Mouse (Mus musculus) cerebellum, adult 9-10 months (tissue): ENCODE measurements around the gene C2cd4c.

Experiments
- DNase-seq: peaks from one replicate; pipeline ENCODE4 v3.0.0; 2022

C2cd4c gene

DNA sequence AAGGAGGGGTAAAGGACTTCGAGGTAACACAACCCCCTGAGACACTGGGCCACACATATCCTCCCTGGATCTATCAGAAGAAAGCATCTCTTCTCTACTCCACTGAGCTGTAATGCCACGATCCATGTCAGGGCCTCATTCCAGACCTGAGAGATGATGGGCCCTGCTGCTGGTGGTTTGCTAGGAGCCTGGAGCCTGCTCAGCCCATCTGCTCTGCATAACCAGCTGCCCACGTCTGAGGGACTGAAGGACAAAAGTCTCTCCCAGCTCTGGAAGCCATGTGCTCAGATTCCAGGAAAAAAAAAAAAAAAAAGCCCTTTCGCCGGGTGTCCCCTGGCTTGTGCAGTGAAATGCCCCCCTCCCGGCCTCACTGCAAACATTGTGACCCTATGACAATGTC, 38.1 kb downstream of the C2cd4c start:
- DNase-seq, result no peak

DNA sequence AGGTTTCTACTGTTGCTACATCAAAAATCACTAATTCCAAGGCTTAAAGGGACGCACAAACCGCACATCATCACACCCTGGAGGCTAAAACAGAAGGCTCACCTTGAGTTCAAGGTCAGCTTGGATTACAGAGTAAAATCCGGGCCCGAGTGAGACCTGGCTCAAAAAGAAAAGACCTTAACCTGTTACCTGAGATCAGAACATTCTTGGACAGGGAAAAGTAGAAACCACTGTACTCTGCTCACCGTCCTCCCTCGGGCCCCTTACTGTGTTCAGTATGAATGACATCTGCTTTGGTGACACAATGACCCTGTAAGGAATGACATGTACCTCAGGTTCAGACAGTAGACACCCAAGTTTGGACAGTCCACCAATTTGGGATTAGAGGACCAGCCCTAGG, 39.0 kb downstream of the C2cd4c start:
- no peak for DNase-seq

DNA sequence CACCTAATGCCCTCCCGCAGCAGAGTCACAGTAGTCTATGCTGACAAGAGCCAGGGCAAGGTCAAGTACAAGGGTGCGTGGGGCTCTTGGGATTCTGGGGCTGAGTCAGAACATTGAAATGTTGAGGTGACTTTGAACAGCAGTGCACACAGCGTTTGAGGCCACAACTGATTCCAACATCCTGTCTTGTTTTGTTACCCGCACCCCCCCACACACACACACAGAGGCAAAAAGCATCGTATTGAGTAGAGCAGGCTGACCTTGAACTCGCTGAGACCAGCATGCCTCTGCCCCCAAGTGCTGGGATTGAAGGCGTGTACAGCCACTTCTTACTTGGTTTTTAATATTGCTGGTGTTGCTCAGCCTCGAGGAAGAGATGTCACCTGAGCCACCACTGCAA, 39.5 kb downstream of the C2cd4c start:
- DNase-seq, result no peak

DNA sequence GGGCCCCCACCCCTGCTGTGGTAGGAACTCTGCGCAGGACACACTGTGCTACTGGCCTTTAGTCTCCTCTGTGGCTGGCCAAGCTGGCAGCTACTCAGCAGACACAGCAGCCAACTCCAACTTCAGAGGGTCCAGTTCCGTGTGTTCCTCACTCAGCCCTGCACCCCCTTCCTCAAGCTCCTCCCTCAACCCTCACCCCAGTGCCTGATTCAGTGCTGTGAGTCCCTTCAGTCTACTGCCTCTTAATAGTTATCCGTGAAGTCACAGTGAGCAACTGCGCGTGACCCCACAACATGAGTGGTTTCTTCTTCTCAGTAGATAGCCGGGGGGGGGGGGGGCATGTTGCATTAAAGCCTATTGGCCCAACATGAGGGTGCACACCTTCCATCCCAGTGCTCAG, 40.2 kb downstream of the C2cd4c start:
- DNase-seq, result no peak

GRCm38 (mm10) chr10:79571314-79571713, 42.5 kb downstream of the C2cd4c start:
- no peak for DNase-seq

DNA sequence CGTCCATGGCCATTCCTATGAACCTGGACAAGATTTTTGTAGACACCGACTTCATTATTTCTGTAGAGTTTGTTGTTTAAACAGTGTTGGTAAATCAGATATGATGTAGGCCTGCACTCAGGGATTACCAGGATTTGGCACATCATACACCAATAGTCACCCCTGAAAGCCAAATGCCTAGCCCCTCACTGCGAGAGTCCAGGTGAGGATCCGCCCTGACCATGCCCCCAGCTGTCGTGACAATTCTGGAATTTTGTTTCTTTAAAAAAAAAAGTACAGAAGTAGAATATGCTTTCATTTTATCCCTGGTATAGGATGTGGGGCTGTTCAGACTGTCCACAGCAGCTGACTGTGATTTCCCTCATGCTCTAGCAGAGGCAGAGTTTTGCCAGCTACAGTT, 43.9 kb downstream of the C2cd4c start:
- no peak for DNase-seq

- no peak for DNase-seq
Observed at GRCm38 (mm10) chr10:79559716-79560115, 54.1 kb downstream of the C2cd4c start.

GRCm38 (mm10) chr10:79557496-79557895, 56.3 kb downstream of the C2cd4c start:
- no peak for DNase-seq

DNA sequence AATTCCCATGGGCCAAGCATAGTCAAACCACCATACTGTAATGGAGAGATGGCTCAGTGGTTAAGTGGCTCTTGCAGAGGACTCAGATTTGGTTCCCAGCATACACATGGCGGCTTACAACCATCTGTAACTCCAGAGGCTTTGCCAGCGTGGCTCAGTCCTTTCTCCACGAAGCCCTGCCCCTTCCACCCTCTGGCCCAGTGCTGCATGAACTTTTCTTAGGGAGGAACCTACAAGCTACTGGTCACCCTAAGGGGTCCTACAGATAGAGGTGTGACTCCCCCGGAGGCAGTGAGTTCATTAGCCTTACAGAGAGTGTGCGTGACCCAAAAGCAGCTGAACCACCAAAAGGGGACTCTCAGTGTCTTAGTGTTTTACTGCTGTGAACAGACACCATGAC, 56.9 kb downstream of the C2cd4c start:
- no peak for DNase-seq
